Mouse (Mus musculus): Measurements from ENCODE around the gene Magi1. TPM values are rescaled to one million over a fixed set of nuclear protein-coding genes. Genes with fewer than 3 reads are reported as not detected.

Gene Magi1
- polyA plus RNA-seq, 1 experiment from 2014 or later = 25.4 TPM

DNA sequence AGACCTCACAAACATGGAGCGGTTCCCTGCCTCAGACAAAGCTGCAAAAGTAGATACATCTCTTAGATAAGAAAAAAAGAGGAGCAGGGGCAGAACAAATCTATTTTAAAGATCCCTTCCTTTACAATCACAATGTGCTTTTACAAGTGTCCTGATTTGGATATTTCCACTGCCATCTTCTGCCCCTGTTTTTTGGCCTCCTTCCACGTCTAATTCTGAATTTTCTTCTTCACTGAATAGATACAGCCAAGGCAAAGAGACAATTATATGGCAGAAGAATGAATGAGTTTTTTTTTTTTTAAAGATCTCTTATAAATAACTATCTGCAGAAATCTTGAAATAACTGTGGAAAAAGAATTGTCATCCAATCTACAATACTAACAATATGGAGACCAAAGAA, 409.3 kb downstream of the Magi1 start:
- no peak overlapping the region for H3K27ac ChIP-seq
- H3K4me2 ChIP-seq (replicated peaks) = no peak overlapping the region

GRCm38 (mm10) chr6:93873536-93873935, 410.2 kb downstream of the Magi1 start:
- Histone ChIP-seq H3K4me1 (no peaks in the 10 kb centered on the region; the same call in none of the 2 replicates), H3K36me3 (no peaks in the 10 kb centered on the region), H3K9ac (no peak overlapping the region), H3K9me3 (no peaks in the 10 kb centered on the region), H3K4me3 (no peak overlapping the region), H3K27me3 (replicated peaks) (no peaks in the 10 kb centered on the region), H3K4me2 (replicated peaks) (no peak overlapping the region), H3K27ac (no peak overlapping the region)
- WGBS = 41% methylated on average over 1 of the region's 1 CpGs
- no peak for ATAC-seq (ENCODE audit: low FRiP score, low read depth)

More for the DNA sequence above, 409.3 kb downstream of the Magi1 start:
- H3K9me3 ChIP-seq = no peaks in the 10 kb centered on the region
- no peak overlapping the region for H3K9ac ChIP-seq
- ATAC-seq (ENCODE audit: low FRiP score, low read depth) = no peak
- H3K4me1 ChIP-seq = no peaks in the 10 kb centered on the region; the same call in none of the 2 replicates
- no peak overlapping the region for H3K4me3 ChIP-seq
- H3K36me3 ChIP-seq = no peaks in the 10 kb centered on the region
- WGBS = 86% methylated on average over 2 of the region's 2 CpGs
- H3K27me3 ChIP-seq (replicated peaks) = no peaks in the 10 kb centered on the region

DNA sequence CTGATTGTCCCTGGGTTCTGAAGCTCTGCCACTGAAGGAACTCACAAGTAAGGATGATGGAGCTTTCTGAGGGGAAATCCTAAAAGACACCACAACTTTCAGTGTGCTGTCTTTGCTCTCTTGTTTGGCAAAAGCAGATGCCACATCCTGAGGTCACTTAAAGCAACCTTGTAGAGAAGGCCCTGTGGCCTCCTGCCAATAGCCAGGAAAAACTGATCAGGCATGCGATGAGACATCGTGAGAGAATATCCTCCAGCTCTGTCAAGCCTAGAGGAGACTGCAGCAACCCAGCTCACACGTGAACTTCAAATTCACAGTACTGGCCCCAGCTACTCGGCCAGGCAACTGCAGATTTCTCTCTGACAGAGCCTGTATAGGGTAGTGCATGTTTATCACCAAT, 412.2 kb downstream of the Magi1 start:
- no peak overlapping the region for H3K27ac ChIP-seq
- H3K36me3 ChIP-seq = no peaks in the 10 kb centered on the region
- H3K27me3 ChIP-seq (replicated peaks) = no peaks in the 10 kb centered on the region
- WGBS = 84% methylated on average over 4 of the region's 4 CpGs
- H3K9ac ChIP-seq = no peak overlapping the region
- no peaks in the 10 kb centered on the region for H3K9me3 ChIP-seq
- no peak overlapping the region for H3K4me2 ChIP-seq (replicated peaks)
- no peak overlapping the region for H3K4me3 ChIP-seq
- H3K4me1 ChIP-seq = no peaks in the 10 kb centered on the region; the same call in none of the 2 replicates
- no peak for ATAC-seq (ENCODE audit: low FRiP score, low read depth)

DNA sequence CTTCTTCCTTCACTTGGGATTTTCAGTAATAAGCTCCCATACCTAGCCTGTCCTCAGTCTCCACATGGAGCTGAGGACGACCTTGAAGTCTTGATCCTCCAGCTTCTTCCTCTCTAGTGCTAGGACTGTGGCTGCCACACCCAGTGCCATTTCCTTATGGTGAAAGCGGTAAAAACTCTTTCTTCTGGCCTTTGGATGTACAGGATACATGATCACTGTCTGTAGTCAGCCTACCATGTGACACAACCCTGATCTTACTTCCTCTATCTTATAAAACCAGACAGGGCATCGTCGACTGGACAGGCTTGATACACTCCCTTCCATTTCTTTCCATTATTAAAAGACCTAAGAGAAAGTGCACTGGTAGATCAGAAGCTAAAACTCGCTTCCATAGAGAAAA, 413.7 kb downstream of the Magi1 start:
- Histone ChIP-seq H3K36me3 (no peaks in the 10 kb centered on the region), H3K4me1 (no peaks in the 10 kb centered on the region; the same call in none of the 2 replicates), H3K9me3 (no peaks in the 10 kb centered on the region), H3K27me3 (replicated peaks) (no peaks in the 10 kb centered on the region), H3K27ac (no peak overlapping the region), H3K9ac (no peak overlapping the region), H3K4me2 (replicated peaks) (no peak overlapping the region), H3K4me3 (no peak overlapping the region)
- ATAC-seq (ENCODE audit: low FRiP score, low read depth) = no peak
- 81% methylated on average over 5 of the region's 5 CpGs for WGBS

GRCm38 (mm10) chr6:93862263-93862662, 421.5 kb downstream of the Magi1 start:
- H3K4me2 ChIP-seq (replicated peaks) = no peak overlapping the region
- no peak for ATAC-seq (ENCODE audit: low FRiP score, low read depth)
- 98% methylated on average over 5 of the region's 5 CpGs for whole genome bisulfite sequencing
- H3K36me3 ChIP-seq = no peaks in the 10 kb centered on the region
- H3K9ac ChIP-seq = no peak overlapping the region
- H3K9me3 ChIP-seq = no peaks in the 10 kb centered on the region
- H3K4me1 ChIP-seq = 0 out of 2 replicates have a peak, but pooled peaks cover under 1% of the 10 kb centered on the region
- H3K27ac ChIP-seq = no peak overlapping the region
- no peaks in the 10 kb centered on the region for H3K27me3 ChIP-seq (replicated peaks)
- H3K4me3 ChIP-seq = no peak overlapping the region

GRCm38 (mm10) chr6:93856783-93857182, 426.9 kb downstream of the Magi1 start:
- WGBS = 18% methylated on average over 1 of the region's 1 CpGs
- H3K27ac ChIP-seq = no peak overlapping the region
- peaks cover 16% of the 10 kb centered on the region for H3K4me1 ChIP-seq
- no peak overlapping the region for H3K4me2 ChIP-seq (replicated peaks)
- no peak for ATAC-seq (ENCODE audit: low FRiP score, low read depth)
- H3K27me3 ChIP-seq (replicated peaks) = no peaks in the 10 kb centered on the region
- H3K36me3 ChIP-seq = no peaks in the 10 kb centered on the region
- no peak overlapping the region for H3K4me3 ChIP-seq
- no peaks in the 10 kb centered on the region for H3K9me3 ChIP-seq
- H3K9ac ChIP-seq = no peak overlapping the region

DNA sequence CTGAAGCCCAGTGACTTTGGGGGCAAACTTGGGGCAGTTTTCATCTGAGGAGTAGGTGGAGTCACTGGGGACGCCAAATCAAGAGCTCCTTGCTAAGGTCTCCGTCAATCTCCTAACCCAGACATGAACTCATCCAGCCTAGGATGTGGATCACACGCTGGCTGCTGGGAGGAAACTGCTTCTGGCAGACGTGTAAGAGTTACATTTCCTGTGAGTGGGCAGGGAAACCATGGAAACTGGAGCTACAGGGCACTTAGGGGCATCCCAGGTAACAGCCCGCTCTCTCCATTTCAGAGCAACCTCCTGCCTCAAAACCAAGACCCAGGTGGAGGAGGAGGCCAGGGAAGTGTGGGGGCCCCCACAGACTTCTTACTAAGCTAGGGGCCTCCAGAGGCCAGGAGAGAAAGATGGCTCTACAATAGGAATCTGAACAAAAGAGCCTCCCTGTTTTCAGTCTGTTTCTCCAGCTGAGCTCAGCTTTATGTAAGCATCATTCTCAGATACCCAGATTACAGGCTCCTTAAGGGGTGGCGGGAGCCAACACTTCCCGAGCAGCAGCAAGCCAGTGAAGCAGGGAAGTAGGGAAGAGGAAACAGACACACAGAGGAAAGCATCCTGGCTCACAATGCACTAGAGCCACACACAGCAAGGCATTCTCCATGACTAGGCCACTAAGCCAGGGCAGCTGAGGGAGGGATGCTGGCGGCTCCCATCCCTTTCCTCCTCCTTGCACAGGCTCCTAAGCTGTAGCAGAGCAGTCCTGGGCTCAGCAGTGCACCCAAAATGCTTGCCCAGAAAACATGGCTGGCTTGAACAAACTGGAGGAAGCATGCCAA, 427.7 kb downstream of the Magi1 start:
- 0 out of 2 replicates have a peak overlapping the region, but pooled peaks have one; percentile 6 for H3K27ac ChIP-seq
- H3K36me3 ChIP-seq = no peaks in the 10 kb centered on the region
- peaks cover 16% of the 10 kb centered on the region for H3K4me1 ChIP-seq
- ATAC-seq (ENCODE audit: low FRiP score, low read depth) = no peak
- 42% methylated on average over 8 of the region's 8 CpGs for WGBS
- no peak overlapping the region for H3K4me3 ChIP-seq
- H3K9me3 ChIP-seq = no peaks in the 10 kb centered on the region
- H3K9ac ChIP-seq = 0 out of 2 replicates have a peak overlapping the region, but pooled peaks have one; percentile 18
- H3K27me3 ChIP-seq (replicated peaks) = no peaks in the 10 kb centered on the region
- no peak overlapping the region for H3K4me2 ChIP-seq (replicated peaks)

- H3K4me3 ChIP-seq = no peak overlapping the region
- ATAC-seq (ENCODE audit: low FRiP score, low read depth) = peak; percentile 76
- no peak overlapping the region for H3K9ac ChIP-seq
These were observed 434.6 kb downstream of the Magi1 start for GRCm38 (mm10) chr6:93848942-93849790.

DNA sequence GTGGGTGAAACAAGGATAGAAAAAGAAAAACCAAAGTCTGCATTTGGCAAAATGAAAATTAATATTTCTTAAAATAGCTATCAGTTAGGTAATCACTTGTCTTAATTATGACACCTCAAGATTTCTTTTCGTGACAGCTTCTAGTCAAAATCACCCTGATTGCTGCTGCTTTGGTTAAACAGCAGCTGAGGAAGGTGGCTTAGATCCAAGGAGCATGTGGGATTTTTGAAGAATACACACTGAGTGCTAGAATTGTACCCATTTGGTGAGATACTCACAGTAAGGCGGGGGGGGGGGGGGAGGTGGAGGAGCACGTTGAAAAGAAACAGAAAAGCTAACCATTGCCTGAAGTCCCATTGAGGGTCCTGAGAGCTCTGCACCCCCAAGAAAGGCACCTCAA, 438.2 kb downstream of the Magi1 start:
- Histone ChIP-seq H3K4me2 (replicated peaks) (no peak overlapping the region), H3K9me3 (no peaks in the 10 kb centered on the region), H3K36me3 (no peaks in the 10 kb centered on the region), H3K27me3 (replicated peaks) (no peaks in the 10 kb centered on the region), H3K27ac (no peak overlapping the region), H3K4me3 (no peak overlapping the region), H3K9ac (no peak overlapping the region), H3K4me1 (peaks cover 26% of the 10 kb centered on the region)
- no peak for ATAC-seq (ENCODE audit: low FRiP score, low read depth)
- 81% methylated on average over 3 of the region's 3 CpGs for WGBS

More at GRCm38 (mm10) chr6:93848942-93849790, 434.6 kb downstream of the Magi1 start:
- H3K4me1 ChIP-seq = peaks cover 30% of the 10 kb centered on the region
- peak overlapping the region; percentile 3; the same call in 1 of the 2 replicates for H3K27ac ChIP-seq
- H3K27me3 ChIP-seq (replicated peaks) = no peaks in the 10 kb centered on the region
- H3K4me2 ChIP-seq (replicated peaks) = peak overlapping the region; percentile 18; the same call in 1 of the 2 replicates
- 21% methylated on average over 7 of the region's 7 CpGs for WGBS
- no peaks in the 10 kb centered on the region for H3K36me3 ChIP-seq
- H3K9me3 ChIP-seq = no peaks in the 10 kb centered on the region

- Histone ChIP-seq H3K36me3 (no peaks in the 10 kb centered on the region), H3K9ac (no peak overlapping the region), H3K4me1 (peaks cover 25% of the 10 kb centered on the region), H3K27ac (no peak overlapping the region), H3K9me3 (no peaks in the 10 kb centered on the region), H3K27me3 (replicated peaks) (no peaks in the 10 kb centered on the region), H3K4me2 (replicated peaks) (no peak overlapping the region), H3K4me3 (no peak overlapping the region)
- 77% methylated on average over 5 of the region's 5 CpGs for WGBS
- no peak for ATAC-seq (ENCODE audit: low FRiP score, low read depth)
These were observed 438.6 kb downstream of the Magi1 start for GRCm38 (mm10) chr6:93845080-93845479.

DNA sequence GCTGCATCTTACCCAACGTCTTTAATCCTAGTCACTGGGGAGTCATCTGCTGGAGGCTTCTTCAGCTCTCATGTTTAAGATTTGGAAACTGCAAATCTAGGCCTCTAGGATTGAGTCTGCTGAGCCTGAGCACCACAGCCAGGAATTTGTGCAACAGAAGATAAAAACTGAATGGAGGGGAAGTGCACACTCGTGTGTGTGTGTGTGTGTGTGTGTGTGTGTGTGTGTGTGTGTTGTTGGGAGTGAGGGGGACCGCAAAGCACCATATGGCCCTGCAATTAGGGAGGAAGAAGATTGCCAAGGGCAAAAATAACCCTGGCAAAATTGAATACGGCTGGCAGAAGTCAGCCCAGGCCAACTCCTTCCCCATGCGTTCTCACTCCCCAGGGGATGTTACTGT, 439.1 kb downstream of the Magi1 start:
- no peaks in the 10 kb centered on the region for H3K9me3 ChIP-seq
- no peaks in the 10 kb centered on the region for H3K27me3 ChIP-seq (replicated peaks)
- H3K4me1 ChIP-seq = peaks cover 21% of the 10 kb centered on the region
- no peak overlapping the region for H3K9ac ChIP-seq
- no peaks in the 10 kb centered on the region for H3K36me3 ChIP-seq
- ATAC-seq (ENCODE audit: low FRiP score, low read depth) = no peak
- H3K4me3 ChIP-seq = no peak overlapping the region
- no peak overlapping the region for H3K27ac ChIP-seq
- WGBS = 55% methylated on average over 5 of the region's 5 CpGs
- H3K4me2 ChIP-seq (replicated peaks) = no peak overlapping the region

- H3K27me3 ChIP-seq (replicated peaks) = no peaks in the 10 kb centered on the region
- 0 out of 2 replicates have a peak, but pooled peaks cover 3% of the 10 kb centered on the region for H3K4me1 ChIP-seq
- no peak overlapping the region for H3K4me2 ChIP-seq (replicated peaks)
- H3K27ac ChIP-seq = no peak overlapping the region
- H3K9me3 ChIP-seq = no peaks in the 10 kb centered on the region
- 90% methylated on average over 4 of the region's 4 CpGs for WGBS
- H3K9ac ChIP-seq = no peak overlapping the region
- H3K36me3 ChIP-seq = no peaks in the 10 kb centered on the region
- no peak for ATAC-seq (ENCODE audit: low FRiP score, low read depth)
- no peak overlapping the region for H3K4me3 ChIP-seq
These were observed 445.3 kb downstream of the Magi1 start for GRCm38 (mm10) chr6:93838398-93838797.

Measured in neural tube, embryonic 12.5 days (tissue).